Mouse (Mus musculus): ENCODE measurements around the gene Pias3.
"Not testable (repeated sequence)": the region's sequence is repeated elsewhere in the genome, so short reads cannot be mapped to it uniquely, and the experiment has no call there.

Pias3 gene

DNA sequence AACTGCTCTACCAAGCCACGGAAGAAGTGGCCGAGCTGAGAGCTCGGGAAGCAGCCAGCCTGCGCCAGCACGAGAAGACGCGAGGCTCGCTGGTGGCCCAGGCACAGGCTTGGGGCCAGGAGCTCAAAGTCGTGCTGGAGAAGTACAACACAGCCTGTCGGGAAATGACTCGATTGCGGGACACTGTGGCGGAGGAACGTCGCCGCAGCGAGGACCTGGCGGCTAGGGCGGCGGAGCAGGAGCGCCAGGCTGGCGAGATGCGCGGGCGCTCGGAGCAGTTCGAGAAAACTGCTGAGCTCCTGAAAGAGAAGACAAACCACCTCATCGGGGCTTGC, 11.4 kb upstream of the Pias3 start:
- no peak for DNase-seq (ENCODE audit: low spot score in 2 of 2)

DNA sequence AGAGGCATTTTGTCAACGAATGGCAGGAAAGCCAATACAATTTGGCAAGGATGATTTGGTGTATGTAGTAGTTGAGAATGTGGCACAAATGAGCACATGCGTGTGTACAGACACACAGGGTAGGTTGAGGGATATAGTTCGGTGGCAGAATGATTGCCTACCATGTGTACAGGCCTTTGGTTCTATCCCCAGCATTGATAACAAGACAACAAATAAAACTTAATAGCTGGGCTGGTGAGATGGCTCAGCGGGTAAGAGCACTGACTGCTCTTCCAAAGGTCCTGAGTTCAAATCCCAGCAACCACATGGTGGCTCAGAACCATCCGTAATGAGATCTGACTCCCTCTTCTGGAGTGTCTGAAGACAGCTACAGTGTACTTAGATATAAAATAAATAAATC, 10.1 kb upstream of the Pias3 start:
- not testable (repeated sequence) for DNase-seq (ENCODE audit: low spot score in 2 of 2)

DNA sequence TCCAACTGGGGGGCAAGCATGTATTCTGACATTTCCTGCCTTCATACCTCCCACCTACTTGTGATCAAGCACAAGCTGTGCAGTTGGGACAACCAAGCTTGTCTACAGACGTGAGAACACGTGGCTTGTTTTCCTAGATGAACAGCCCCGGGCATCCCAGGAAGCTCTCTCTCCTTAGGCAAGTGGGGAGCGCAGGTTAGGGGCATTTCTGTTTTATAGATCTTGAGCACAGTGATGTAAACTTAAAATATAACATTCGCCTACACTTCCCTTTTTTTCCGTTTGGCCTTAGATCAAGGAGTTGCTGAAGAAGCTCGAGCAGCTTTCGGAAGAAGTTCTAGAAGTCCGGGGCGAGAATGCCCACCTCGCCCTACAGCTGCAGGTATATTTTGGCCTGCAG, 7.3 kb upstream of the Pias3 start:
- no peak for DNase-seq (ENCODE audit: low spot score in 2 of 2)

DNA sequence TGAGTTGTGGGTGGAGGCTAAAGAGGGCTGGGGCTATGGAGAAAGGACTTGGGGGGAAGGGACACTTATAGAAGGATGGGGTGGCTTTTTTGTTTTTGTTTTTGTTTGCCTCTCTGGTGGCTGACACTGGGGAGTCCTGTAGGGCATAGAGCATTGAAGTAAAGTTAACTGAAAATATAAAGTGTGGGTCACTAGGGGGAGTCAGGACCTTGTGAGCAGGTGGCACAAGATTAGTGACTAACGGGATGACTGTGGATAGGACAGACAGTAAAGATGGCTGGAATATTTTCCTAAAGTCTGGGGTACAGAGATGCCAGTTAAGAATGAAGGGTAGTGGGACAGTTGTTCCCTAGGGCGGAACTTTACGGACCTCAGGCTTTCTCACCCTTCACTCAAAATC, 5.9 kb upstream of the Pias3 start:
- DNase-seq (ENCODE audit: low spot score in 2 of 2): no peak

DNA sequence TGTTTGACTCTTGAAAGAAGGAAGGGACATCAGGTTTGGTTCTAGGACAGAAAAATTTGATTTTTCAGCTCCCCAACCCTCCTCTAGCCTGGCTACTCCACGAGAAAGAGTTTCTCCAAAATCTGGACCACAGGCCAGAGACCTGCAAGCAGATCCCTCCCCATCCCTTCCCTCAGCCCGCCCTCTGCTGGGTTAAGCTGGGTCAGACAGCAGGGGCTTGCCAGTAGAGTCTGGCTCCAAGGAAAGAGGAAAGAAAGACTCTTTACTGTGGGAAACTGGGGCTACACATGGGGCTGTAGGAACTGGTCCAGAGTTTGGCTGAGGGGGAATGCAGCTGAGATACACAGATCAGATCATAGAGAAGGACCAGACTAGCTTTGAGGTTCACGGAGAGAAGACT, 3.7 kb upstream of the Pias3 start:
- no peak for DNase-seq (ENCODE audit: low spot score in 2 of 2)

DNA sequence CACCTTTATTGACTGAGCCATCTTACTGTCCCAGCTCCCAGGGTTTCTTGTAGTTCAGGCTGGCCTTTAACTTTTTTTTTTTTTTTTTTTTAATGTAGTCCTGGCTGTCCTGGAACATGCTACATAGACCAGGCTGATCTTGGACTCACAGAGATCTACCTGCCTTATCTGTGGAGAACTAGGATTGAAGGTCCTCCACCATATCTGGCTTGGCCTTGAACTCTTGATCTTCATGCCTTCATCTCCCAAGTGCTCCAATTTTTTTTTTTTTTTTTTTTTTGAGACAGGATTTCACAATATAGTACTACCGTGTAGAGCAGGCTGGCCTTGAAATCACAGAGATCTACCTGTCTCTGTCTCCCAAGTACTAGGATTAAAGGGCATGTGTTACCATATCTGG, 2.6 kb upstream of the Pias3 start:
- DNase-seq (ENCODE audit: low spot score in 2 of 2): no peak

DNA sequence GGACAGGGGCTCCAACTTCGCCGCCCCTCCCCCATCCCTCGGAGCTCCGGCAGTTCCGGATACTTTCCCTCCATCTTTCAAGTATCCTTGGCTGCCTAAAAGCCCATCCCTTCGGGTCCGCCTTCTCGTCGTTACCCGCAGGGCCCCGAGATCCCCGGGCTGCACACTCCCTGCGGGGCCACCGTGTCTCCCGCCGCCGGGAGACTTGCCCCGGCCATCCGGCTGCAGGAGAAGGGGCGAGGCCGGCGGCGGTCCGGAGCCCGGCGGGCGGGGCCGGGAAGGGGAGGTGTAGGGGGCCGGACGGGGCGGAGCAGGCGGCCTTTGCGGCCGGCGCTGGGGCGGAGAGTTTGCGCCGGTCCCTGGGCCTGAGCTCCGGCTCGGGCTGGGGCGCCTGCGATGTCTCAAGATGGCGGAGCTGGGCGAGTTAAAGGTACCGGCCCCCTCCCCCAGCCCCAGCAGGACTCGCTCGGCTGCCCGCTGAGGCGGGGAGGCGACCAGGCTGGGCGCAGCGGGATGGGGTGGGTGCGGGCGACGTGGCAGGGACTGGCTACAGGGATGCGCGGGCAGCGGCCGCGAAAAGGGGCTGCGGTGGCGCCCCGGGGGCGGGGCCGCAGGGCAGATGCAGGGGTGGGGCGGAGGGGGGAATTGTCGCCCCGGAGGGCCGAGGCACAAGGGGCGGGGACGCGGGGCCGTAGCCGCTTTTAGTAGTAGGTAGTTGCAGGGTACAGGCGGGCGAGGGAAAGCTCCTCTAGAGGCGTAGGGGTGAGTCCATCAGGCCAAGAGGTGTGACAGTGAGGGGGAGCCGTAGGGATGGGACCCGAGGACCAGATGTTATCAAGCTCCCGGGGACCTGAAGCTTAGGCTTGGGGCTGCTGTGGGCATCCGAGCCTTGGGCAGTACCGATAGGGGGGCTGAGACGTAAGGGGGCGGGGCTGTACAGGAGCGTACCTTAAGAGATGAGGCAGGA, 865 bp downstream of the Pias3 start:
- DNase-seq (ENCODE audit: low spot score in 2 of 2): peak; percentile 72 to 73

DNA sequence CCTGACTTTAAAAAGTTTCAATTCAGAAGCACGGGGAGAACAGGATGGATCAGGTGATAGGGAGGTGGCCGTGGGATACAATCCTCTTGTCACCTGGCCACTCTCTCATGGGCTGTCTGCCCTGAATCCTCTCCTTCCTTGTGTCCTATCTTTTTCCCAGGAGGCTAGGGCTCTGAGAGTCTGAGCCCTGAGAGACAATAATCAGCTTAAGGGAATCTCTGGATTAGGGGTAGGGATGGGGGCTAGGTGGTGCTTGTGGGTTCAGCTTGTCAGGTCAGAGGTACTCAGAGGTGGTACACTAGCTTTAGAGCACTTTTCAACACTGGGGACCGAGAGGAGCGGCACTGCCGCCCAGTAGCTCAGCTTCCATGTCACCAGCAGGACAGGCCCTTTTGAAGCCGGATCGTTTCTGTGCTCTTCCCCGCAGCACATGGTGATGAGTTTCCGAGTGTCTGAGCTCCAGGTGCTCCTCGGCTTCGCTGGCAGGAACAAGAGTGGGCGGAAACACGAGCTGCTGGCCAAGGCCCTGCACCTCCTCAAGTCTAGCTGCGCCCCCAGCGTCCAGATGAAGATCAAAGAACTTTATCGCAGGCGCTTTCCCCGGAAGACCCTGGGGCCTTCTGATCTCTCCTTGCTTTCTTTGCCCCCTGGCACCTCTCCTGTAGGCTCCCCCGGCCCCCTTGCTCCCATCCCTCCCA, 3.0 kb downstream of the Pias3 start:
- peak; percentile 30 to 34 for DNase-seq (ENCODE audit: low spot score in 2 of 2)

DNA sequence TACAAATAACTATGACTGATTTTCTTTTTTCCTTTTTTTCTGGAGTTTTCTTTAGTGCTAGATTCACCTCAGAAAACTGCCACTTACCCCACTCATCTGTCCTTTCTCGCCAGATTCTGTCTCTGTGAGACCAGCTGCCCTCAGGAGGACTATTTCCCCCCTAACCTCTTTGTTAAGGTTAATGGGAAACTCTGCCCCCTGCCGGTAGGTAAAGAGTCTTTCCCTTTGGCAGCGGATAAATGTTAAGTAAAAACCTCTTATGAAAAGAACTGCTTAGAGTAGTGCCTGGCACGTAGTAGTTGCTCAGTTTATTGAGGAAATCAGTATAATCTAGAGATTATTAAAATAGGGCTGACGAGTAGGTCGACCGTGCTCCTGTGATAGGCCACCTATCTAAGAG, 4.2 kb downstream of the Pias3 start:
- DNase-seq (ENCODE audit: low spot score in 2 of 2): no peak

DNA sequence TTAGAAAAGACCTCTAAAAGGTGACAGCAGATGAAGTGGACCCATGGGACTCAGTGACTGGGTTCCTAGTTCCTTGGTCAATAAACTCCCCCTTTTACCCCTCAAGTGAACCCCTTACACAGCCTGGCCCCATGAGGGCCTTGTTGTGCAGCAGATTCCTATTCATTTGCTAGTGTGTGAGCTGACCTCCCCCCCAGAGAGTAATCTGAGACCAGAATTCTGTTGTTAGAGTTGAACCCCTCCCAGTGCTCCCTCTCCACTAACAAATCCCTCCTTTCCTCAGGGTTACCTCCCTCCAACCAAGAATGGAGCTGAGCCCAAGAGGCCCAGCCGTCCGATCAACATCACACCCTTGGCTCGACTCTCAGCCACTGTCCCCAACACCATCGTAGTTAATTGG, 4.8 kb downstream of the Pias3 start:
- DNase-seq (ENCODE audit: low spot score in 2 of 2): no peak

DNA sequence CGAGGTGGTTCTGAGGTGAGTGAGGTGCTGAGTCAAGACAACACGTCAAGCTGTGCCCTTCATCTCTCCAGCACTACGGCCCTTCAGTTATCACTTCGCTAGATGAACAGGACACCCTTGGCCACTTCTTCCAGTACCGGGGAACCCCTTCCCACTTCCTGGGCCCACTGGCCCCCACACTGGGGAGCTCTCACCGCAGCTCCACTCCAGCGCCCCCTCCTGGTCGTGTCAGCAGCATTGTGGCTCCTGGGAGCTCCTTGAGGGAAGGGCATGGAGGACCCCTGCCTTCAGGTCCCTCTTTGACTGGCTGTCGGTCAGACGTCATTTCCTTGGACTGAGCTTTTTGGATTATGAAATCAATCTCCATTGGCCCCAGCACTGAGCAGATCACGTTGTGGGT, 8.6 kb downstream of the Pias3 start:
- no peak for DNase-seq (ENCODE audit: low spot score in 2 of 2)

DNA sequence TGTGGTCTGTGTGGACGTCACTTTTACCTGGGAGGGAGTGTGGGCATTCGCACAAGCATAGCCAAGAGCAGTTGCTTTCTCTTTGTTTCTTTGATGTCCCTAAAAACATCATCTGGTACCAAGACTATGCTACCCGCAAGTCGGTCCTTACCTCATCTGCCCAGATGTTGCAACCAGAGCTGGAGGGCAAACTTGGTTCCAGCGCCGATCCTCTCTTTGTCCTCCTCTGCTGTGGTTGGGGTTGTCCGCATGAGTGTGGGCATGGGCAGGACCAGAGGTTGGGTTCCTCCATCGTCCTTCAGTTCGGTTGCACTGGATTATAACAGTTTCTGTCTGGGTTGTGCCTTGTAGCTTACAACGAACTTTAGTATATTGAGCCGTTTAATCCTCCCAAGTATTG, 10.0 kb downstream of the Pias3 start:
- DNase-seq (ENCODE audit: low spot score in 2 of 2): no peak

DNA sequence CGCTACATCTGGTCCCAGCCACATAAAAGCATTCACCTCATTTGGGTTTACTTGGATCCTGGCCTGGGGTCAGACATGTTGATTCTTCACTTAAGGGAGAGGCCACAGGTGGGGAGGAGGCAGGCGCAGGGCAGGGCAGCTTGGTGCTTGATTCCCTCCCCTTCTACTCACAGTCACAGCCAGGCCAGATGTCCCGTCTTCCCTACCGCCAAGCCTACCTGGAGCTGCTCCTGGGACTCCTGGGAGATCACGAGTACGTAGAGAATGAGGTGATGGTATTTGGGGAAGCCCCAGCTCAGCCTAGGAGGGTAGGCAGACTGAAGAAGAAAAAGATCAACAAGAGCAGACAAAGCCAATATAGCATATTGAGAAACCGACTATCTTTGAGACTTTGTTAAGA, 10.8 kb downstream of the Pias3 start:
- DNase-seq (ENCODE audit: low spot score in 2 of 2): no peak

DNA sequence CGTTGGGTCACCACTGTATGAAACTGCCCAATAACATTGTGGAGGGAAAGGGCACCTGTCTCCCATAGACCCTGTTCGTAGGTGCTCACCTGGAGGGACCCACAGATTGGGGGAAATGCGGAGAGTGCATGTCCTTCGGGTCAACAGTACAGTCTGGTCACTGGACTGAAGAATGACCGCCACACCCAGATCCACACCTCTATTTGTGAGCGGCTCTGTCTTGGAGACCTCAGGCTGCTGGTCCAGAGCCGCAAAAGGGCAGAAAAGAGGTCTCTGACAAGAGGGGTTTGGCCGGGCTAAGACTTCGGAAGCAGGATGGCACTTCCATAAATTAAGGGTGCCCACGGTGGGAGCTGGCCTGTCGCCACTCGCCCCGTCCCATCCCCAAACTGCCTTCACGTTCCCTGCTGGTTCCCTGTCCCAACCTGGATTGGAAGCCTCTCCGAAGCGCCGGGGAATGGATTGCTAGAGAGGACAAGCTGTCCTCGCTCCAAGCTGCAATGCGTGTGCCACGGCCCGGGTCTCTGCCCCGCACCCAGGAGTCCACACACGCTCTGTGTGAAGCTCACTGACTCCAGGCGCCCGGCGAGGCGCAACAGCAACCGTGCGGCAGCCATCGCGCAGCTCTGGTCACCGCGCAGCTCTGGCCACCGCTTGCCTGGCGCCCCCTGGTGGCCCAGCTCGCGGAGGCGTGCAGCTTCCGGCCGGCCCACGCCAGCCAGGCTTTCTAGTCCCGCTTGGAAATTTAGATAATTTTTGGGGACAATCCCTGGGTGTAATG, 11.9 kb downstream of the Pias3 start, which contains the start of gene Nudt17:
TSS of gene Nudt17 (minus strand) at position 660 of the 781 bp plus-strand sequence.
- peak; percentile 70 to 72 for DNase-seq (ENCODE audit: low spot score in 2 of 2)

DNA sequence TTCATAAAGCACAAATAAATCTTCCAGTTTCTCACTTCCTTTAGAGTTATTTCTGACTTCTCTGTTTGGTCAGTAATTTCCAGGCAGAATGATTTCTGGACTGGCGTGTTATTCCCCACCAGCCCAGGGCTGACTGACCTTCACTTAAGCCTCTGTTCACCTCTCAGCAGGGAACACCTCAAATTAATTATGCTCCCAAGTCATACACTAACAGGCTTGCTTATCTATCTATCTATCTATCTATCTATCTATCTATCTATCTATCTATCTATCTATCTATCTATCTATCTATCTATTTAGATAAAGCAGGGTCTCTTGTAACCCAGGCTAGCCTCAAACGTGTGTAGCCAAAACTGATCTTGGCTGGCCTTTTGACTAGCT, 12.5 kb downstream of the Pias3 start:
- DNase-seq (ENCODE audit: low spot score in 2 of 2): no peak

DNA sequence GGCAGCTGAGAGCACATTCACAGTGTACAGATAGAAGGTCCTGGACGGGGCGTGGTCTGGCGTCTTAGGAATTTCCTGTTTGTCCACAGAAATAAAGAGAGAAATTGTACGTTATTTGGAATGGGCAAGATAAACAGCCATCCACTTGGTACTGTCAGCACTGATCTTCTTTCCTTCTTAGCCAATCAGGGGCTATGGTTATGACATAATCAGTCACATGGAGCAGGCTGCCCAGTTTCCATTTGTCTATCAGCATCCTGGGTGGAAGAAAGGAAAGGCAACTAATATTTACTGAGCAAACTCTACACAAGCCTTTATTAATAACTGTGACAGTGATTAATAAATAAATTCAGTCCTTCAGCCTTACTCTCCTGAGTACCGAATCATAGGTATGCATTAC, 18.1 kb downstream of the Pias3 start:
- no peak for DNase-seq (ENCODE audit: low spot score in 2 of 2)

DNA sequence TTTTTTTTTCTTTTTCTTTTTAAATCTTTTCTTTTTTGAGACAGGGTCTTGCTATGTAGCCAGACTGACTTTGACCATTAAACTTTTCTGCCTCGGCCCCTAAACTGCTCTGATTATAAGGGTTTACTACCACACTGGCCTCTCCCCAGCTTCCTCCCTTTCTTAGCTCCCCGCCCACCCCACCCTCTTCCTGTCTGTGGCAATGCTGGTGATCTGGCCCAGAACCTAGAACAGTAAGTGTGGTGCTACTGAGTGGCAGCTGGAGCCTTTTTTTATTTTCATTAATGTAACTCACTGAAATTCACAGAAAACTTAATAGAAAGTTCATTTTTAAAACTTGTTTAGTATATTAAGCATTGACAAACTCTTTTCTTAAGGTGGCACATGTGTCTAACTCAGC, 19.7 kb downstream of the Pias3 start:
- DNase-seq (ENCODE audit: low spot score in 2 of 2): no peak

DNA sequence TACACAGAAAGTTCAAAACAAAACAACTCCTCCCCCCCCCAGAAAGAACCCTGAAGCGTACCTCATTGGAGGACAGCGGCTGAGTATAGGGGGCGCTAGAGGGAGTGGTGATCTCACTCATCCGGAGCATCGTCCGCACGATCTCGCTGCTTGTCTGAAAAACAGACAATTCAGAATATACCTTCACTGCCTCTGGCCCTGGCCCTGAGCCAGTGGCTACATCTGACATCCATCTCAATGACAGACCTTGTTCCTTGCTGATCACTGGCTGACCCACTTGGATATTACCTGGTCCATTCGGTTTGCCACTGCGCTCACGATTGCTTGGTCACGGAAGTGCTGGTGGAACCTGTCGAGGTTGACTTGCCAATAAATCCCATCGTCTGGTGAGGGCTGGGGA, 23.0 kb downstream of the Pias3 start:
- peak in 1 of 2 experiments; percentile 35 for DNase-seq (ENCODE audit: low spot score in 2 of 2)

DNA sequence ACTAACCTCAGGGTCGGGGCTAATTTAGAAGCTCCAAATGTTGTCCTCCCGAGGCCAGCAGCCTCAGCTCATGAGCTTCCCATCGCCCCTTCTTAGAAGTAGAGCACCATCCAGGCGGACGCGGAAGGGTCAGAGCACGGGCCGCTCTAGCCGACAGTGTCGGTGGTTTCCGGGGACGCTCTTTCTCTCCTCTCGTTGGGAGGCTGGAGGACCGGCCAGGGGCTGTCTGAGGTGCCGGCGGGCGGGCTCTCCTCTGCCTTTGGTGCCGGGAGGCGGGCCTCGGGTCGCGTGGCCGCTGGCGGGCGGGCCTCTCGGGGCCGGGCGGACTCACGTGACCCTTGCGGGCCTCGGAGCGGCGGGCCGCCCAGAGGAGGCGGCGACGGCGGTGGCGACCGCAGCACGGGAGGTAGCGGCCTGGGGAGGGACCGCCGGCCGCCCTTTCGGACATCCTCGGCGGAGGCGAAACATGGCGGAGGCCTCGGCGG, 31.2 kb downstream of the Pias3 start, which contains the start of the genes Polr3c and Rnf115:
TSS of gene Polr3c (minus strand) at position 286 of the 485 bp plus-strand sequence.
TSS of gene Rnf115 (plus strand) at position 322 of the 485 bp plus-strand sequence.
- DNase-seq (ENCODE audit: low spot score in 2 of 2): peak; percentile 93 to 95

DNA sequence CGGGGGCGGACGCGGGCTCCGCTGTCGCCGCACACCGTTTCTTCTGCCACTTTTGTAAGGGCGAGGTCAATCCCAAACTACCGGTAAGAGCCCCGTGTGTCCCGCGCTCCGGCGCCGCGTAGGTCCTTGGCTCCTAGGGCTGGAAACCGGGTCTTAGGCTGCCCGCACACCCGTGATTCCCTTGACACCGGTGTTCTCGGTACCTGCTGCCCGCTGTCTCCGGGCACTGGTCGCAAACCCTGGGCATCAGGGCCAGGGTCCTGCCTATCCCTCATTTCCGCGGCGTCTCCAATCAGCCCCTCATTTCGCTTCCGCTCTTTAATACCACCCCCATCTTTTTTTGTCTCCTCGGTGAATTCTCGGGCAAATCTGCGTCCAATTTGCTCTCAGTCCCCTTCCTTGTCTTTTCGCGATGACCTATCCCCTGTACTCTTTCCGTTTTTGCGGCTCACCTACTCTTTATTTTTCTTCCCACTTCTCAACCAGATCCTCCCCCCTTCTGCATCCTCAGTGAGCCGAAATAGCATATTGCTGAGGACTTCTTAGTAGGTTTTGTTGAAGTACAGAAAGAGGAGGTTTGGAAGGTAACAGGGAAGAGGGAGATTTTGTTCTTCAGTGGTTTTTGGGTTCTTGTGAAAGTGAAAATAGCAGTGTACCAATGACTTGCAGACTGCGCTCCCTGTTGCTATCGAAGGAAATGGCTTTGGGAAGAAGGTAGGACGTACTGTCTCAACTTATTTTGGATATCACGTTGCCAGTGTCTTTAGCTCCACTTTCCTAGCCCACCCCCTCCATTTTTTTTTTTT, 31.8 kb downstream of the Pias3 start:
- no peak for DNase-seq (ENCODE audit: low spot score in 2 of 2)
